Mouse (Mus musculus): ENCODE measurements around the gene Haus7. TPM values are rescaled to one million over a fixed set of nuclear protein-coding genes. Genes with fewer than 3 reads are reported as not detected.

Haus7 gene
- 10 to 100 TPM; 21.2 to 25.1 TPM for total RNA-seq (2021)
- long read RNA-seq, experiment 1, transcript Haus7-201 (10 exons, 1,380 nt) = major isoform, 15 of 20 reads
- long read RNA-seq, experiment 1, partial matches to known transcripts = 0 of 20 reads
- long read RNA-seq, experiment 1, other reads (novel, unspliced or antisense) = 4 of 20 reads
- long read RNA-seq, experiment 2, transcript Haus7-201 (10 exons, 1,380 nt) = major isoform, 16 of 20 reads
- long read RNA-seq, experiment 2, partial matches to known transcripts = 0 of 20 reads
- long read RNA-seq, experiment 2, other reads (novel, unspliced or antisense) = 1 of 20 reads

DNA sequence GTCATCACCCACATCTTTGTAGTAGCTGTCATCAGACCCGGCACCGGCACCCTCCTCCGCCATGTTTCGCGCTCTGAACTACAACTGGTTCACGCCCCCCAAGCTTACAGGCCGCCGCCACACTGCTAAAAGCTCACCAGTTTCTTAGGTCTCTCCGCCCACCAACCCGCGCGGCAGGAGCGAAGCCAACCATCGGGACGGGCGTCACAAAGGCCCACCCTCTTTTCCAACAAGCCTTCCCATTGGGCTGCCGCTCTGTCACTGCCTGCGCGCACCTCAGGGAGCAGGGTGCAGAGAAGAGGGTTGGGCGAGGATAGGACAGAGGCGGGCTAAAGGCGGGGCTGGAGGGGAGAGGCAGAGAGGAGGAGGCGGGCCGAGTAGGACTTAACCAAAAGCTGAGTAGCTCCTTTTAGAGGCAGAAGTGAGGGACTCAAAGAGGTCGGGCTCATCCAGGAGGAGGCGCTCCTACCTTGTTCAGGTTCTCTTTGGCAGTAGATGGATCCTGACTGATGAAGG, at the start of gene Haus7:
Gene Haus7, minus strand, starts transcription at position 168 of the 516 bp plus-strand sequence.
- peak; percentile 78 for DNase-seq

- no peak for DNase-seq
Measured at GRCm38 (mm10) chrX:73506577-73506976, 47.7 kb upstream of the Haus7 start.

DNA sequence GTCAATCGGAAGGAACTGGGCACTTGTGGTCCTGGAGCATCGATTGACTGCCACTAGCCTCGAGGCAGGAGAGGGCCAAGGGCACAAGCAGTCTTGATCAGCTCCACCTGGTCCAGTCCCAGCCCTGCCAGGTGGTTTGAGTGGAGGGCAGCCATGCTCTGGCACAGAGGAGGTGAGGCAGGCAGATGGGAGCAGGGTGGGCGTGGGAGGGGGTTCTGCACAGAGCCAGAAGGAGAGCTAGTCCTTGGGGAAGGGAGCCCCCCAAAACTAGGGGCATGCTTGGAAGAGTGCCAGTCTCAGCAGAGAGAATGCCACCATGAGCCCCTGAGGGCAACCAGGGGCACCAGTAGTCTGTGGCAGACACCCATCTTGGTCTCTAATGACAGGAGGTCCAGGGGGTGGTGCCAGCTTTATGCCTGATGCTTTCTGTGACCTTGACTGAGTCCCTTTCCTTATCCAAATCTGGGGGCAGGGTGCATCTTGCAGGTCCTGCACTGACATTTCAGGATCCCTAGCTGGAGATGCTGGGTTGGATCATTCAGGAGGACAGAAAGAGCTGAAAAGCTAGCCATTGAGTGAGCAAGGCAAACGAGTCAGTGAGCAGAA, 46.4 kb upstream of the Haus7 start:
- DNase-seq = no peak

DNA sequence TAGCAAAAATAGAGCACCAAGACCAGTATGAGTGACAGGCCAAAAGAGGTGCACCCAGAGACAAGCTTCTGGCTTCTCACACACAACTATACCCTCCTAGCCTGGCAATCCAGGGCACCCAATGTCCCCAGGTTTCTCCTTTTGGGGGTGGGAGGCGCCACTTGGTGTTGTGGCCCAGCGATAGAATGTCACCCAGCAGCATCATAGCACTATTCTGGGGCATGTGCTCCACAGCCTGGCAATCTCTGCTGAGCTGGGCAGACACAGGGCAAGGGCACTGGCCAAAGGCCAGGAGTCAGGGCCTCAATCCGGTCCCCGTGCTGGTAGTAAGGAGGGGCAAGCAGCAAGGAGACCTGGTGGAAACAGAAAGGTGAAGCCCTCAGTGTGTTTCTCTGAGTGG, 37.9 kb upstream of the Haus7 start:
- DNase-seq = peak; percentile 37

DNA sequence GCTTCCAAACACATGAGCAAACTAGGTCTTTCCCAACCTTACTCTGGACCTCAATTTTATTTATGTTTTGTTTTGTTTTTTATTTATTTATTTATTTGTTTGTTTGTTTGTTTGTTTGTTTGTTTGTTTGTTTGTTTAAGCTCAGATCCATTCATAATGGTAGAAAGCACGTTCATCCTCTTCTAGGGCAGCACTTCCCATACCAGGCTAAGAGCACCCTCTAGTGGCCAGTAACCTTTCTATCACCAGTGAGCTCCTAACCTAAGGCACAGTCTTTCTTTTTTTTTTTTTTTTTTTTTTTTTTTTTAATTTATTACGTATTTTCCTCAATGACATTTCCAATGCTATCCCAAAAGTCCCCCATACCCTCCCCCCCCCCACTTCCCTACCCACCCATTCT, 34.7 kb upstream of the Haus7 start:
- peak; percentile 41 for DNase-seq

GRCm38 (mm10) chrX:73490804-73491203, 32.0 kb upstream of the Haus7 start:
- DNase-seq = no peak

DNA sequence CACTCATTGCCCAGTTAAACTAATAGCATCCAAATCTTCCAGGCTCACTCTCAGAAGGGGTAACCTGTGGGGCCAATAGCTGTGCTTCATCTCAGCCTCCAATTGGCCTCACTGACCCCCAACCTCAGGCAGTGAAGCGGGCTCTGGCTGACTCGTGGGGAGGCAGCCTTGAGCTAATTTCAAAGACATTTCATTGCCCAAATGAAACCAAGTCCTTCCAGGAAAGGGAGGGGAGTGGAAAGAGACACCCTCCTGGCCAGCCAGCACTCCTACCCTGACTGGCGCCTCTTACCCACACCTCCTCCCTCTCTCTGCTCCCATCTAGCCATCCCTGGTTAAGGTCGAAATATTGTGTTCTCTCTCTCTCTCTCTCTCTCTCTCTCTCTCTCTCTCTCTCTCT, 31.3 kb upstream of the Haus7 start:
- DNase-seq = no peak

- DNase-seq = peak; percentile 17
Measured at GRCm38 (mm10) chrX:73486920-73487319, 28.1 kb upstream of the Haus7 start.

DNA sequence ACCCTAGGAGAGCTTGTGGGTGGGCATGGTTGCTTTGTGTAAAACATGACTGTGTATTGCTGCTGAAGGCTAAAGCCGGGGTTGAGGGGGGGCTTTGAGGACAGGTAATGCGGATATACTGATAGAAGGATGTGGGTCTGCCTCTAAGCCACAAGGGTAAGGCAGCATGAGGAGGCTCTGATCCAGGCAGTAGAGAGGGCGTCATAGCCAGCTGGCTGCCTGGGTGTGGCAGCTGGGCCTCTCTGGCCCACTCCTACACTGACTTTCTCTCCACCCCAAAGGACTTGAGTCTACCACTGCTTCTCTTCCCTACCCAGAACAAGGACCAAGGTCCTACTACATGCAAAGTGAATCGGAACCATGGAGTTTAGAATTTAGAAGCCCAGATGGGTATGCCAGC, 26.0 kb upstream of the Haus7 start:
- no peak for DNase-seq

- DNase-seq = peak; percentile 26
Measured at GRCm38 (mm10) chrX:73484076-73484475, 25.2 kb upstream of the Haus7 start.

DNA sequence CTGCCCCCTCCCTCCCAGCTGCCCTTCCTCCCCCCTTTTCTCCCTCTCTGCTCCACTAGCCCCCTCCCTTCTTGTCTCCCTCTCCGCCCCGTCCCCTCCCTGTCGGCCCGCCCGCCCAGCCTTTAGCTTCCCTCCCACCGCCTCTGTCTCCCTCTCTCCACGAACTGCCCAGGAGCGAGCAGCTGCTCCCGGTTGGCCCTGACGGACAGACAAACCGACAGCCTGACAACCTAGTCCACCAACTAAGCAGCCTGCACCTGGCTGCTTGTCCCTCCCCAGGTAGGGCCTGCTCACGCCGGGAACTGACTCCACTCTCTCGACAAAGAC, 24.6 kb upstream of the Haus7 start, which contains the start of gene Bgn:
Gene Bgn, plus strand, starts transcription at position 119 of the 327 bp plus-strand sequence.
- peak; percentile 27 for DNase-seq

GRCm38 (mm10) chrX:73482643-73483483, 24.0 kb upstream of the Haus7 start:
- no peak for DNase-seq

DNA sequence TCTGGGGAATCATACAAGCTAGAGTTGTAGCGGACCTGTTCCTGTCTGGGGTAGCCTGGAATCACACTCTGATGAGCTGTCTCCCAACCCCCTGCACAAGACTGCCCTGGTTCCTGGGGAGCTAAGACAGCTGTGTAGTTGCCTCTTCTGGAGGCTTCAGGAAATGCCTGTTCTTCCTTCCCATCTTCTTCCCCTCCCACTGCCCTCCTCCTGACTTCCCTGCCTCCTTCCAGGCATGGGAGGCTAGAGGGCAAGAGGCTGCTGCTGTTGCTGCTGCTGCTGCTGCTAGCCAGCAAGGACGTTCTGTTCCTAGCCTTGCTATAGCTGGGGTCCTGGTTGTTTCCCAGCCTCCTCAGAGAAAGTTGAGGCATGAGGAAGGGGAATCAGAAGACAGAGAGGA, 21.5 kb upstream of the Haus7 start:
- DNase-seq = no peak

DNA sequence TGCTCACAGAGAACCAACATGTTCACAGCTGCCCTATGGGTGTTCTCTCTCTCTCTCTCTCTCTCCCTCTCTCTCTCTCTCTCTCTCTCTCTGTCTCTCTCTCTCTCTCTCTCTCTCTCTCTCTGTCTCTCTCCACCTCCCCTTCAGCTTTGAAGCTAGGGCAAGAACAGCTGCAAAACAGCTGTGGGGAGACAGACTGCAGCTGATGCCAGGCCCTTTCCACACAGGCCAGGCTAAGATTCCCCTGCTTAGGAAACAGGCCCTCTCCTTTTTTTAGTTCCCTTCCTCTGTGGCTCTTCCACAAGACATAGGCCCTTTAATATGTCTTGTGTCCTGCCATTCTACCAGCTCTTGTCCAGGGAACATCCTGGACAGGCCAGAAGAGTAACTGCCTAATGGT, 20.8 kb upstream of the Haus7 start:
- DNase-seq = no peak

DNA sequence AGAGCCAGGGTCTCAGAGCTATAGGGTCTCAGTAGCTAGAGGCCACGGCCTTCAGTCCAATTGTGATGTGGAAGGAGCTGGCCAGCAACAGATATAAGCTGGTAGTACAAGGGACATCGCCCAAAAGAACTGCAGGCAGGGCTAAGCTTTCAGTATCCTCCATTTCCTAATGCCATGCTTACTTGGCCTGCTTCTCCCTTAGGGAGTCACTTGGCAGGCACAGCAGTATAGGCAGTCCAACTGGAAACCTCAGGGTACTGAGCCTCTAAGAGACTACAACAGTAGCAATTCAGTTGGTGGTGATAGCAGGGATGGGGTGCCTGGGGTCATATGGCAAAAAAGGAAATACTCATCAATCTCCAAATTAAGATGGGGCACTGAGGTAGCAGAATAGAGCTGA, 18.7 kb upstream of the Haus7 start:
- no peak for DNase-seq

GRCm38 (mm10) chrX:73476621-73477020, 17.8 kb upstream of the Haus7 start:
- DNase-seq = no peak

GRCm38 (mm10) chrX:73475658-73476256, 16.9 kb upstream of the Haus7 start:
- no peak for DNase-seq

DNA sequence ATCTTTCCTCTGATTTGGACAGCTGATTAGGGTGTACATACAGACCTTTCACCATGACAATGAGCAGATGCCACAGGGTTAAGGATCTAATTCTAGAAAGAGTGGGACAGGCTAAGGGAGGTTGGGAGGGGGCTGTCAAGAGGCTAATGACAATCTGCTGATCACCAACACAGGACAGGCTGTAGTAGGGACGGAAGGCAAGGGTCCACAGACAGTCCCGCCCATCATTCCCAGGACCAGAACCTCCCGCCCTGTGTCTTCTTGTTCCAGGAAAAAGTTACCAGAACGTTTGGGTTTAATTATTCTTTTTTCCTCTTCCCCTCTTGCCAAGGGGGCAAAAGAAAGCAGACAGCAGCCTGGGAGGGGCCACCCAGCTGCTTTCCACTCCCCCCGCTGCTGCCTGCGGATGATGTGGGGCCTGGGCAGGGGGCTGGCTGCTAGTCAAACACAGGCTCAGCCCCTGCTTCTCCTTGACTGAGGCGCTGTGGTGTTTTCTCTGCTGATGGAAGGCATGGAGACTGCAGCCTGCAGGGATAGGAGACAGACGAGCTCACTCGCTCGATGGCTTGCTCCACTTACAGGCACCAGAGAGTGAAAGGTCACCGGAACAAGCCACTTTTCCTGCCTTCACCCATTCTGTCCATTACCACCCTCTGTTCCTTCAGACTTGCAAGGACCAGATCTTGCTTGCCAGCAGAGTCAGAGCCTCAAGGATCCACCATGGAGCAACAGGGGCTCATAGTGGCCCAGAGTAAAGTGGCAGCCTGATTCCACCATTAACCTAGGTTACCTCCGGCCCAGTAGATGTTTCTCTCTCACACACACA, 15.7 kb upstream of the Haus7 start:
- peak; percentile 15 for DNase-seq

DNA sequence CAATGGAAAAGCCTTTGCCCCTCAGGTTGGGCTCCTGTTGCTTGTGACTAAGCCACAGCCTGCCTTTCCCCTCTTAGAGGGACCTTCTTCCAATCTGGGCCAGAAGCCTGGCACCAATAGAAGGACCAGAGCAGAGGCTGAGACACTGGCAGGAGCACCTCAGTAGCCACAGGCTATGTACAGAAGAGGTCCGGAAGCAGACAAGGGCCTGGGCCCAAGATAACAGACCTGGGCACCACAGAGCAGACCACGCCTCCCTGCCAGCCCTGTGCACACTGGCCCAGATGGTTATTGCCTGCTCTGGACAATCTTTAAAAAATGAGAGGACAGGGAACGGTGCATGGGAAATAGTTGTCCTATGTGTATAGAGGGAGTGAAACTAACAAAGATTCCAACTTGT, 12.9 kb upstream of the Haus7 start:
- DNase-seq = no peak

GRCm38 (mm10) chrX:73468752-73469151, 9.9 kb upstream of the Haus7 start:
- no peak for DNase-seq

DNA sequence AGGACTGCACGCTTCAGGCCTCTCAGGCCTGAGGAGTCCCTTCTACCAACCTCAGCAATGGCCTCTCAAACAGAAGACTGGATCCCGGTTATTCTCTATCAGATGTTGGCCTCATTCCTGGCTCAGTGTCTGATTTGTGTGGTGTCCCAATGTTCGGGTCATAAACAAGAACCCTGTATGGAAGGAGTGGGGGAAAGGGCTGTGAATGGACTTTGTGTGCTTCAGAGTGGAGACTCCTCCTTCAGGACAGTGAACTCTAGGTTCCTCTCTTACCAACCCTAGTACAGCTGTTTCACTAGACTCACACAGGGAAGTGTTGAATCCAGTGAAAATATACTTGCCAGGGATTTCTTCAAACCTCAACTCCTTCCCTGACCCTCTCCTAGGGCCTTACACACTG, 9.5 kb upstream of the Haus7 start:
- DNase-seq = no peak
